Mouse (Mus musculus): ENCODE measurements at regions not wholly inside any gene's neighbourhood (a gene's known extent, or its start where the extent isn't known, plus 50 kb on each side); places are given as distances from the start of the nearest gene placed in this dataset.

DNA sequence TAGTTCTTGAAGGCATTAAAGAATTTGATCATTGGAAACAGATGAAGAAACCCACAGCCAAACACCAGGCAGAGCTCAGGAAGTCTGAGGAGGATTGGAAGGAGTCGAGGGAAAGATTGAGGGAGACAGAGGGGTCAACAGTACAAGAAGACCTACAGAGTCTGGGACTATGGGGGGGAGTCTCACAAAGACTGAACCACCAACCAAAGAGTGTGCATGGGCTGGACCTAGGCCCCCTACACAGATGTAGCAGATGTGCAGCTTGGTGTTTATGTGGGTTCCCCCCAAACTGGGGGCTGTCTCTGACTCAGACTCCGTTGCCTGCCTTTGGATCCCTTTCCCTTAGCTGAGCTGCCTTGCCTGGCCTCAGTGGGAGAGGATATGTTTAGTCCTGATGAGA lies 71.5 kb upstream of the Bmp2k start:
- TF ChIP-seq CTCF (IDR thresholded peaks at IDR 0.05; ENCODE audit: low read depth, low read length): no peak
- TF ChIP-seq POLR2A (IDR thresholded peaks at IDR 0.05; ENCODE audit: borderline replicate concordance, low read depth, low read length): no peak
